Mouse (Mus musculus) midbrain, postnatal 0 days (tissue): ENCODE data around the gene Polr2l. TPM values are rescaled to one million over a fixed set of nuclear protein-coding genes. Genes with fewer than 3 reads are reported as not detected.

Source experiments
- ATAC-seq: fragments of 200-750 bp; cut with Nextera tagmentation; 2 replicates; pipeline ENCODE4 v1.8.0; 2017; ENCODE audit warnings: moderate number of reproducible peaks, mild to moderate bottlenecking, moderate TSS enrichment, moderate library complexity; ENCODE audit not compliant: low FRiP score
- DNase-seq: peaks from one replicate; pipeline ENCODE4 v3.0.0-alpha.2; 2015; ENCODE audit warnings: low spot score
- H3K27ac ChIP-seq: fragments of 300-500 bp; sonication (generic); 2 replicates; pipeline ENCODE4 v1.5.1; 2014; ENCODE audit warnings: low read depth, mild to moderate bottlenecking, low read length, mixed read lengths
- H3K27me3 ChIP-seq: fragments of 300-500 bp; sonication (generic); 2 replicates; pipeline ENCODE4 v1.6.1; 2014; ENCODE audit warnings: low read length, control low read depth, mixed read lengths; ENCODE audit not compliant: insufficient read depth
- H3K36me3 ChIP-seq: fragments of 300-500 bp; sonication (generic); 2 replicates; pipeline ENCODE4 v1.6.1; 2014; ENCODE audit warnings: low read length, control low read depth, mixed read lengths; ENCODE audit not compliant: insufficient read depth
- H3K4me1 ChIP-seq: fragments of 300-500 bp; sonication (generic); 2 replicates; pipeline ENCODE4 v1.6.1; 2014; ENCODE audit warnings: mild to moderate bottlenecking, control low read depth, antibody characterized with exemption, low read length, mixed read lengths; ENCODE audit not compliant: insufficient read depth
- H3K4me2 ChIP-seq: fragments of 300-500 bp; sonication (generic); 2 replicates; pipeline ENCODE4 v1.6.1; 2014; ENCODE audit warnings: low read depth, mild to moderate bottlenecking, low read length, mixed read lengths; ENCODE audit not compliant: poor library complexity, severe bottlenecking
- H3K4me3 ChIP-seq: fragments of 300-500 bp; sonication (generic); 2 replicates; pipeline ENCODE4 v1.5.1; 2014; ENCODE audit warnings: low read depth, mild to moderate bottlenecking, low read length, moderate library complexity
- H3K9ac ChIP-seq: fragments of 300-500 bp; sonication (generic); replicated peaks from 2 replicates; pipeline ENCODE4 v1.6.1; 2014; ENCODE audit warnings: mild to moderate bottlenecking, low read length, moderate library complexity, mixed read lengths; ENCODE audit not compliant: poor library complexity, severe bottlenecking
- H3K9me3 ChIP-seq: fragments of 300-500 bp; sonication (generic); 2 replicates; pipeline ENCODE4 v1.6.1; 2016; ENCODE audit warnings: low read length, control low read depth
- CTCF ChIP-seq: IDR thresholded peaks from 2 replicates; pipeline ENCODE4 v1.5.1; 2016; ENCODE audit warnings: antibody characterized with exemption, mild to moderate bottlenecking
- WGBS: fragments of 180-500 bp; shearing (Covaris S2); extraction: QIAGEN DNeasy Blood & Tissue Kit; methylation state at CpG from one replicate; pipeline ENCODE4 v1.1.7; 2014; 5-methylcytosine and 5-hydroxymethylcytosine counted together
- polyA plus RNA-seq: library from polyadenylated mRNA; unstranded; fragments of >200 nt; fragmentation: Nextera tagmentation; extraction: Ambion mirVana; gene quantifications from 2 replicates; pipeline ENCODE4 v1.2.1, GENCODE M21; 2015
- total RNA-seq: library from RNA; depleted of rRNA; stranded (reverse); fragments of >200 nt; gene quantifications from 2 replicates; pipeline ENCODE4 v1.2.3, GENCODE M21; 2014

Gene Polr2l
- total and polyA plus RNA-seq, 2 experiments from 2014 or later = 28.9 to 78.5 TPM

GRCm38 (mm10) chr7:141439140-141439679 is 35.7 kb downstream of the Polr2l start:
- TF ChIP-seq CTCF = no peak
- Histone ChIP-seq H3K9me3 (no peaks in the 10 kb centered on the region), H3K4me1 (peaks cover 14% of the 10 kb centered on the region), H3K4me2 (no peak overlapping the region), H3K4me3 (no peak overlapping the region), H3K36me3 (no peaks in the 10 kb centered on the region), H3K27ac (no peak overlapping the region), H3K9ac (no peak overlapping the region), H3K27me3 (no peaks in the 10 kb centered on the region)
- WGBS = 95% methylated on average over 10 of the region's 10 CpGs
- DNase-seq (no peak), ATAC-seq (no peak)

GRCm38 (mm10) chr7:141438201-141438968 is 36.5 kb downstream of the Polr2l start:
- no peak for TF ChIP-seq CTCF
- H3K27me3 ChIP-seq = no peaks in the 10 kb centered on the region
- H3K9ac ChIP-seq = peak overlapping the region; percentile 79; the same call in 1 of the 2 replicates
- H3K4me1 ChIP-seq = peaks cover 20% of the 10 kb centered on the region
- DNase-seq = no peak
- H3K4me2 ChIP-seq = peak overlapping the region; percentile 92
- H3K4me3 ChIP-seq = peak overlapping the region; percentile 66; the same call in 1 of the 2 replicates
- 92% methylated on average over 12 of the region's 12 CpGs for WGBS
- no peaks in the 10 kb centered on the region for H3K36me3 ChIP-seq
- peak overlapping the region; percentile 80 for H3K27ac ChIP-seq
- ATAC-seq = no peak
- H3K9me3 ChIP-seq = no peaks in the 10 kb centered on the region

- peak; percentile 77 for TF ChIP-seq CTCF
- H3K9me3 ChIP-seq = no peaks in the 10 kb centered on the region
- peak within 1 kb of the TSS; percentile 66 for H3K4me3 ChIP-seq
- H3K36me3 ChIP-seq = peaks cover 6% of the 10 kb centered on the region
- ATAC-seq (peak; percentile 81), DNase-seq (peak; percentile 88)
- 5% methylated on average over 53 of the region's 53 CpGs for WGBS
- H3K4me2 ChIP-seq = peak within 1 kb of the TSS; percentile 92
- no peaks in the 10 kb centered on the region for H3K27me3 ChIP-seq
- peak within 1 kb of the TSS; percentile 80 for H3K27ac ChIP-seq
- H3K4me1 ChIP-seq = peaks cover 20% of the 10 kb centered on the region
- H3K9ac ChIP-seq = peak within 1 kb of the TSS; percentile 79
These were observed 37.5 kb downstream of the Polr2l start, which contains the start of gene Slc25a22 for GRCm38 (mm10) chr7:141437178-141438120. TSS of gene Slc25a22 (minus strand) at chr7:141437892.

DNA sequence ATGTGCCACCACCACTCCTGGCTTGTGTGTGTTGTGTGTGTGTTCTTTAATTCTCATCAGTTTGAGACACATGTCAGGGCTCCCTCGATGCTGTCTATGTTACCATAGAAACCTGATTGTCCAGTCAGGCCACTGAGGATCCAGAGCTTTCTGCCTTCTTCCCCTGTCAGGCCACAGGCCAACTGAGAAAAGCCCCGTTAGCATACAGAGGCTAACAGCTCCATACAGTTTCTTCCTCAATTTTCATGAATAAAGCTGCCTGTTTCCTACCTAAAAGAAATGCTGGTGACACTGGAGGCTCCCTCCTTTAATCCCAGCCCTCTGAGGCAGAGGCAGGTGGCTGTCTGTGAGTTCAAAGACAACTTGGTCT is 38.4 kb downstream of the Polr2l start:
- no peaks in the 10 kb centered on the region for H3K9me3 ChIP-seq
- DNase-seq (no peak), ATAC-seq (no peak)
- H3K4me3 ChIP-seq = peak overlapping the region; percentile 66
- H3K27ac ChIP-seq = peak overlapping the region; percentile 80; the same call in 1 of the 2 replicates
- WGBS = 28% methylated on average over 2 of the region's 2 CpGs
- peaks cover 20% of the 10 kb centered on the region for H3K4me1 ChIP-seq
- H3K36me3 ChIP-seq = peaks cover 15% of the 10 kb centered on the region
- peak overlapping the region; percentile 79 for H3K9ac ChIP-seq
- no peaks in the 10 kb centered on the region for H3K27me3 ChIP-seq
- H3K4me2 ChIP-seq = peak overlapping the region; percentile 92
- TF ChIP-seq CTCF = no peak

GRCm38 (mm10) chr7:141435856-141436522 is 38.9 kb downstream of the Polr2l start:
- Histone ChIP-seq H3K9ac (peak overlapping the region; percentile 77; the same call in 1 of the 2 replicates), H3K36me3 (peaks cover 19% of the 10 kb centered on the region), H3K4me1 (peaks cover 20% of the 10 kb centered on the region), H3K4me2 (peak overlapping the region; percentile 92), H3K9me3 (no peaks in the 10 kb centered on the region), H3K4me3 (peak overlapping the region; percentile 66; the same call in 1 of the 2 replicates), H3K27me3 (no peaks in the 10 kb centered on the region), H3K27ac (peak overlapping the region; percentile 79; the same call in 1 of the 2 replicates)
- no peak for DNase-seq
- no peak for TF ChIP-seq CTCF
- WGBS = 72% methylated on average over 9 of the region's 9 CpGs
- ATAC-seq = no peak
